Mouse (Mus musculus) liver, embryonic 14.5 days (tissue): ENCODE measurements at regions not wholly inside any gene's neighbourhood (a gene's known extent, or its start where the extent isn't known, plus 50 kb on each side); places are given as distances from the start of the nearest gene placed in this dataset.

Experiments
- ATAC-seq: fragments of 200-750 bp; cut with Nextera tagmentation; 2 replicates; pipeline ENCODE4 v1.8.0; 2017; ENCODE audit warnings: moderate number of reproducible peaks, mild to moderate bottlenecking, moderate library complexity; ENCODE audit not compliant: insufficient read depth
- DNase-seq, 3 experiments: peaks; one replicate each; pipeline ENCODE4 v3.0.0-alpha.2; 2012 to 2013; ENCODE audit warnings: low read depth in 3 of 3, low spot score in 3 of 3
- H3K27ac ChIP-seq: fragments of 300-500 bp; sonication (generic); 2 replicates; pipeline ENCODE4 v1.5.1; 2014; ENCODE audit warnings: moderate library complexity, mild to moderate bottlenecking, control low read depth, inconsistent platforms
- H3K27me3 ChIP-seq: fragments of 300-500 bp; sonication (generic); 2 replicates; pipeline ENCODE4 v1.6.1; 2014; ENCODE audit warnings: mild to moderate bottlenecking, low read length, moderate library complexity; ENCODE audit not compliant: control insufficient read depth, insufficient read depth
- H3K36me3 ChIP-seq: fragments of 300-500 bp; sonication (generic); replicated peaks from 2 replicates; pipeline ENCODE4 v1.6.1; 2014; ENCODE audit warnings: low read depth; ENCODE audit not compliant: control insufficient read depth, insufficient read depth
- H3K4me1 ChIP-seq, 2 experiments: fragments of 200-500 bp in 1 of 2; fragments of 300-500 bp in 1 of 2; sonication (generic) in 1 of 2; replicated peaks; 2 replicates each; pipeline ENCODE4 v1.6.1; 2012 to 2014; ENCODE audit warnings: antibody characterized with exemption in 1 of 2, inconsistent platforms in 1 of 2, low read length in 1 of 2; ENCODE audit not compliant: control insufficient read depth in 2 of 2, insufficient read depth in 2 of 2
- H3K4me2 ChIP-seq: fragments of 300-500 bp; sonication (generic); 2 replicates; pipeline ENCODE4 v1.6.1; 2014; ENCODE audit warnings: low read depth, mild to moderate bottlenecking, control low read depth, moderate library complexity
- H3K4me3 ChIP-seq, 2 experiments: fragments of 200-500 bp in 1 of 2; fragments of 300-500 bp in 1 of 2; sonication (generic) in 1 of 2; 2 replicates each; pipeline ENCODE4 v1.5.1; 2012 to 2014; ENCODE audit warnings: low read depth in 2 of 2, low read length in 2 of 2, mild to moderate bottlenecking in 2 of 2, control low read depth in 1 of 2, inconsistent platforms in 1 of 2, moderate library complexity in 1 of 2; ENCODE audit not compliant: insufficient read depth in 1 of 2
- H3K9ac ChIP-seq: fragments of 300-500 bp; sonication (generic); replicated peaks from 2 replicates; pipeline ENCODE4 v1.6.1; 2014; ENCODE audit warnings: mild to moderate bottlenecking, control low read depth, moderate library complexity
- H3K9me3 ChIP-seq: fragments of 300-500 bp; sonication (generic); 2 replicates; pipeline ENCODE4 v1.6.1; 2016; ENCODE audit warnings: low read length, mixed read lengths; ENCODE audit not compliant: control insufficient read depth
- CTCF ChIP-seq: IDR thresholded peaks from 2 replicates; pipeline ENCODE4 v1.5.1; 2016; ENCODE audit warnings: antibody characterized with exemption, low read depth, control low read depth
- EP300 ChIP-seq: IDR thresholded peaks from 2 replicates; pipeline ENCODE4 v1.6.1; 2016; ENCODE audit warnings: antibody characterized with exemption, low read depth
- WGBS: fragments of 180-500 bp; shearing (Covaris S2); extraction: QIAGEN DNeasy Blood & Tissue Kit; methylation state at CpG from one replicate; pipeline ENCODE4 v1.1.7; 2014; ENCODE audit not compliant: insufficient replicate concordance; 5-methylcytosine and 5-hydroxymethylcytosine counted together

DNA sequence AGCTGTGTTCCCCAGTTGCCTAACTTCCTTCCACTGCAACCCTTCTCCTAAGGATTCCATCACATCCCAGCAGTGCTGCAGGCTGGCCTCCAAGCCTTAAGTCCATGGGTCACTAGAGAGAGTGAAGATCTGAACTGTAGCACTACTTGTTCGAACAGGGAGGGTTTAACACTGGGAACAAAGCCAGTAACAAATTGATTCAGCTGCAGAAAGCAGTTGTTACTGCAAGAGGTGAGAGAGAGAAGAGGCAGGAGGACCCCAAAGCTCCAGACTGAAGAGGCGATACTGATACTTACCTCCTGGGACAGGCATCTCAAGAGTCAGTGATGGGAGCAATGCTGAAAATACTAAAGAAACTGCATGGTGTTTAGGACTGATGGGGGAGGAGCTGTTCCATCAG lies 600.1 kb upstream of the Cdh5 start:
- Histone ChIP-seq H3K9me3 (no peaks in the 10 kb centered on the region), H3K4me2 (no peak overlapping the region), H3K4me3 (no peak overlapping the region), H3K27me3 (no peaks in the 10 kb centered on the region), H3K9ac (no peak overlapping the region), H3K4me1 (no peaks in the 10 kb centered on the region), H3K27ac (no peak overlapping the region), H3K36me3 (no peaks in the 10 kb centered on the region)
- no peak for DNase-seq
- TF ChIP-seq CTCF (no peak), EP300 (no peak)
- no peak for ATAC-seq
- 51% methylated on average over 2 of the region's 2 CpGs for WGBS

DNA sequence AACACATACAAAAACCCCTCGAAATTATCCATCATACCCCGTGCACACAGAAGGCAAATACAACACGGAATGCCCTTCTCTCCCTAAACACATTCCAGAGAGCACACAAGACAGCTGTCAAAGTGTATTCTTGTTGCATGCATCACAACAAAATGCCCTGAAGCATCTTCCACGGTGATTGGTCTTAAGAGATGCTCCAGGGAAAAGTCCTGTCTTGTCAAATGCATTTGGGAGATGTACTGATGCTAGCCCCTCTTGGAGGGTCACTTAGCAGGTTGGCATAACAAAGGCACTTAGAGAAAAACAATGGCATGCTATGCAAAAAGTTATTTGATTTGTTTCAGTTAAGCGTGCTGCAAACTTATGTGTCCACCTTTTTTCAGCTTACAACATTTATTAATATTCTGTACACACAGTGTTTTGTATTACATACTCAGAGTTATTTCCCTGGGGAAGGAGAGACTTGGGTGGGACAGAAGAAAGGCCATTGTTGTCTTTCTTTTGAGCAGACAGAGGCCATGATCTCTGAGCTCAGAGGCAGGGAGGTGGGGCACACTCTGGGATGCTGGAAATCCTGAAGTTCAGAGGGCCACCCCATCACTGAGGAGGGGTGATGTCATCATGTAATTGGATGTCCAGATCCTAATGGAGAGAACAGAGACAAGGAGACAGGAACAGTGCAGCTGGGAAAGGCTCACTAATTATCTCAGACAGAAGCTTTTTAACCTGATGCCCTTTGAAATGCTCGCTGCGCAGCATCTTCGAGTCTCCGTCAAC lies 598.2 kb upstream of the Cdh5 start:
- H3K4me2 ChIP-seq, result no peak overlapping the region
- H3K9me3 ChIP-seq, result no peaks in the 10 kb centered on the region
- DNase-seq (no peak), ATAC-seq (no peak)
- TF ChIP-seq CTCF, result no peak
- no peak for TF ChIP-seq EP300
- H3K36me3 ChIP-seq, result no peaks in the 10 kb centered on the region
- H3K27me3 ChIP-seq, result no peaks in the 10 kb centered on the region
- 77% methylated on average over 9 of the region's 9 CpGs for WGBS
- no peaks in the 10 kb centered on the region for H3K4me1 ChIP-seq
- H3K27ac ChIP-seq, result no peak overlapping the region
- no peak overlapping the region for H3K4me3 ChIP-seq
- no peak overlapping the region for H3K9ac ChIP-seq

DNA sequence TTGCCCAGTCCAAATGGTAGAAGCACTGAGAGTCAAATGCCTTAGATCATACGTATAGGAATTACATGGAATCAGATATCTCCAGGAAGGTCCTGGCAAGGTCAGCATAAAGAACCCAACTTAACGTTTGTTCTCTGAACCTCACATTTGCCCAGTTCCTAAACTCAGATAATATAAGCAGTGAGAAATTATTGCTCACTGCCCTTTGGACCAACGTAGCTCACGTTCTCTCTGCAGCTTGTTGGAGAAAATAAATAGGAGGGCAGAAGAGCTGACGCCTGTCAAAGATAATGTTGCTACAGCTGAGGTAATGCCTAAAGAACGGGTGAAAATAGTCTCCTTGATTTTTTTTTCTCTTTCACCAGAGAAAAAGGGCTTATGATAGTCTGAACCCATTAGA lies 595.1 kb upstream of the Cdh5 start:
- TF ChIP-seq CTCF (no peak), EP300 (no peak)
- Histone ChIP-seq H3K9ac (no peak overlapping the region), H3K9me3 (no peaks in the 10 kb centered on the region), H3K4me2 (no peak overlapping the region), H3K27ac (no peak overlapping the region), H3K4me1 (no peaks in the 10 kb centered on the region), H3K4me3 (no peak overlapping the region), H3K36me3 (no peaks in the 10 kb centered on the region), H3K27me3 (no peaks in the 10 kb centered on the region)
- 62% methylated on average over 6 of the region's 6 CpGs for WGBS
- no peak for ATAC-seq
- DNase-seq, result no peak

DNA sequence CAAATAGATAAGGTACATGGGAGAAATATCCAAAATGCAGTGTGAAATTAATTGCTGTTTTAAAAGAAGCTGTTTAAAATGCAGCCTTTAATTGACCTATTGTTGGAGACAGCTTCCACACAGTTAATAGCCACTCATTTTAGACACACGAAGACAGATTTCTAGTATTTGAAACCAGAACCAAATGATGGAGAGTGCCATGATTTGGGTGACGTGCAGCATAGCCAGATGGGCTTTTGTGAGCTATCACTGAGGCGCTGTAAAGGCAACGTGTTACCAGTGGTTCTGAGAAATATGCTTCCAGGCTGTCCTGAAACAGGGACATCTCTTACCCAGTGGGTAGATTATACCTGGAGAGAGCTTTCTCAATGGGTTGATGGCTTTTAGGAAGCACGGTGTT lies 594.4 kb upstream of the Cdh5 start:
- Histone ChIP-seq H3K9ac (no peak overlapping the region), H3K27ac (no peak overlapping the region), H3K4me3 (no peak overlapping the region), H3K4me1 (no peaks in the 10 kb centered on the region), H3K27me3 (no peaks in the 10 kb centered on the region), H3K36me3 (no peaks in the 10 kb centered on the region), H3K9me3 (no peaks in the 10 kb centered on the region), H3K4me2 (no peak overlapping the region)
- ATAC-seq, result no peak
- no peak for DNase-seq
- 64% methylated on average over 5 of the region's 5 CpGs for WGBS
- no peak for TF ChIP-seq CTCF
- TF ChIP-seq EP300, result no peak

DNA sequence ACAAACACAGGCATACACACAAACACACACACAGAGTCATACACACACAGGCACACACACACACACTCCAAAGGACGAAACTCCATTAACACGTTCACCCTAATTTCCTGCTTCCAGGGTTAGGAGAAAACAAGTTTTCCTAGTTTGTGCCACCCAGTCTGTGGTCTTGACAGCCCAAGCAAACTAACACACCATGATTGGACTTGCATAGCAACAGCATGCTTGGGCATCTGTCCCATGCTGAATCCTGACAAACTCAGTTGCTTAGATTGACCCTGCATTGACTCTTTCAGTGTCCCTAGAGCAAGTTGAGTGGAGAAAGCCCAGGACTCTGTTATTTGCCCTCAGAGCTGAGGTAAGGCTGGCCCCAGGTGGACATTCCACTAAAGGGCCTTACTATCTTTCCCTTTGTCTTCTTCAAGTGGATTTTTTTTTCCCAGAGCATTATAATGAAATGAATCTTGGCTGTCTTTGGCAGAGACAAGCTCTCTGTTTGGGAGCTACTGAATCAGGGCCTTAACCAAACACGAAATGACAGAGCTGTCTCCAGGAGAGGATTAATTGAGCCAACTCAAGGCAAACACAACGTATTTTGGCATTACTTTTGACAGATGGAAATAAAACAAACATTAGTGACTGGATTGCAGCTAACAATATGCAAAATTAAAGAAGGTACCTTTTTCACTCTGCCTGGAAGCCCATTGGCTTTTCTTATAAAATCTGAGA lies 581.1 kb upstream of the Cdh5 start:
- TF ChIP-seq CTCF (no peak), EP300 (no peak)
- Histone ChIP-seq H3K27ac (no peak overlapping the region), H3K4me1 (no peaks in the 10 kb centered on the region), H3K4me2 (no peak overlapping the region), H3K27me3 (no peaks in the 10 kb centered on the region), H3K36me3 (no peaks in the 10 kb centered on the region), H3K9ac (no peak overlapping the region), H3K4me3 (no peak overlapping the region), H3K9me3 (no peaks in the 10 kb centered on the region)
- 43% methylated on average over 4 of the region's 4 CpGs for WGBS
- ATAC-seq (no peak), DNase-seq (no peak)
